Mouse (Mus musculus) ES-E14 (cell line): ENCODE data around the gene Irf9.

Source experiments
- CHD2 ChIP-seq: IDR thresholded peaks from 2 replicates; pipeline ENCODE4 v1.6.1; 2014; ENCODE audit warnings: mild to moderate bottlenecking, low read depth, low read length, inconsistent platforms
- ZC3H11A ChIP-seq: IDR thresholded peaks from 2 replicates; pipeline ENCODE4 v1.6.1; 2012; ENCODE audit warnings: low read depth, mild to moderate bottlenecking, inconsistent platforms, low read length, borderline replicate concordance

GRCm38 (mm10) chr14:55644261-55644888 is 41.0 kb downstream of the Irf9 start:
- TF ChIP-seq ZC3H11A (no peak), CHD2 (no peak)
